Mouse (Mus musculus): Measurements from ENCODE around the gene Prmt8. TPM values are rescaled to one million over a fixed set of nuclear protein-coding genes. Genes with fewer than 3 reads are reported as not detected.
A peak's percentile ranks its signal among the peaks of the same experiment; 100 is the strongest.

The Prmt8 gene
- polyA plus RNA-seq, 1 experiment from 2014 or later = 3.9 TPM

DNA sequence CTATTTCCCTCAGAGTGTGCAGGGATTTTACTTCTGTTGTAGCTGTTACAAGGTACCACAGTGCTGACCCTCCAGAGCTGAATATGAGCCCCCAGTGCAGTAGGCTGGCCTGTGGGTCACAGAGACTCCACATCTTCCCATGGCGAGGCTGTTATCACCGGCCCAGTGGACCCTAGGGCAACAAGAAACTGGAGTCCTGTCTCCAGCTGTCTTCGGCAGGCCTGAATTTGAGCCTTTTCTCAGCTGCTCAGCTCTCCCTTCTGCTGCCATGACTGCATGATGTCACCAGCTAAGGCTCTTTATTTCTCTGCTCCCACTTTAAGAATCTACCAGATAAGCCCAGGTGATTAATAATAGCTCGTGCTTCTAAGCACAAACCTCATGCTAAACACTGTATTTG is 11.0 kb downstream of the Prmt8 start:
- Histone ChIP-seq H3K27ac (replicated peaks) (no peak overlapping the region), H3K4me1 (peaks cover 10% of the 10 kb centered on the region), H3K4me3 (no peak overlapping the region), H3K9me3 (no peaks in the 10 kb centered on the region), H3K27me3 (replicated peaks; ENCODE audit: low read depth, poor library complexity, severe bottlenecking) (0 out of 2 replicates have a peak, but pooled peaks cover 14% of the 10 kb centered on the region), H3K36me3 (replicated peaks) (no peaks in the 10 kb centered on the region)
- WGBS = 54% methylated on average over 4 of the region's 4 CpGs
- DNase-seq (ENCODE audit: low spot score) = no peak

DNA sequence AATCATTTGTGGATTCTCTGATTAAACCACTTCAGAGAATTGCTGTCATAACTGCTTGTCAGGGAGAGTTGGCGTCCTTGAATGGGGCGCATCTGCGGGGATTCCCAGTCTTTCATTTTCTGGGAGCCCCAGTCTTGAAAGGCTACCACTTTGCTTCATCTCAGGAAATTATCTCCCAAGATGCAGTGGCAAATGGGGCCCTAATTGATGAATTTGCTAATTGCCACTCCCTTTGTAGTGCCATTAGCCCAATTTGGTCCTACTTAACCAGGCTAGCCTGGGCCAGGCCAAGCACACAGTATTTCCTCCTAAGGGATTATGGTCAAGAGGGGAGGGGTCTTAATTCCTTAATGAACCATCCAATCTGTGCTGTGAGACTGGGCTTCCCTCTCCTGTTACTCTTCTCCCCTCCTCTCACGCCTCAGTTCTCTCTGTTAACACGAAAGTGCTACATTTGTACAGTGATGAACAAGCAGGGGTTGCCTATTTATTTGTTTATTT is 11.6 kb downstream of the Prmt8 start:
- 0 out of 2 replicates have a peak, but pooled peaks cover 8% of the 10 kb centered on the region for H3K27me3 ChIP-seq (replicated peaks; ENCODE audit: low read depth, poor library complexity, severe bottlenecking)
- H3K4me3 ChIP-seq = no peak overlapping the region
- H3K27ac ChIP-seq (replicated peaks) = no peak overlapping the region
- DNase-seq (ENCODE audit: low spot score) = no peak
- no peaks in the 10 kb centered on the region for H3K9me3 ChIP-seq
- peaks cover 15% of the 10 kb centered on the region for H3K4me1 ChIP-seq
- no peaks in the 10 kb centered on the region for H3K36me3 ChIP-seq (replicated peaks)
- WGBS = 81% methylated on average over 5 of the region's 5 CpGs

DNA sequence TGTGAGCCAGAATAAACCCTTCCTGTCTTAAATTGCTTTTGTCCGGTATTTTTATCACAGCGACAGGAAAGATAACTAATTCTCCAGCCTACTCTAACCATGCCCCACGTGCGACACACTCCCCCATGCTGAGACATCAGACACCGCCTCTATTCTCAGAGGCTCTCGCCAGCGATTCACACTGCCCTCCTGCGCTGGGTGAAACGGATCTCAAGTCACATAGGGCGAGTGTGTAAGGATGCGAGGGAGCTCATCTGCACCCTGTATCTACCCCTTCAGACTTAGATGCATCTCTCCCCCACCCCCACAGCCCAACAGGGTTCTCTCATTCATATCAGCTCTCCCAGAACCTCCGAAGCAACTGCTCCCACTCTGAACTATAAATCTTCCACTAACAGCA is 12.4 kb downstream of the Prmt8 start:
- no peaks in the 10 kb centered on the region for H3K36me3 ChIP-seq (replicated peaks)
- no peak overlapping the region for H3K27ac ChIP-seq (replicated peaks)
- 0 out of 2 replicates have a peak, but pooled peaks cover 7% of the 10 kb centered on the region for H3K27me3 ChIP-seq (replicated peaks; ENCODE audit: low read depth, poor library complexity, severe bottlenecking)
- H3K4me1 ChIP-seq = peaks cover 24% of the 10 kb centered on the region
- no peak overlapping the region for H3K4me3 ChIP-seq
- H3K9me3 ChIP-seq = no peaks in the 10 kb centered on the region
- WGBS = 57% methylated on average over 12 of the region's 12 CpGs
- DNase-seq (ENCODE audit: low spot score) = no peak

DNA sequence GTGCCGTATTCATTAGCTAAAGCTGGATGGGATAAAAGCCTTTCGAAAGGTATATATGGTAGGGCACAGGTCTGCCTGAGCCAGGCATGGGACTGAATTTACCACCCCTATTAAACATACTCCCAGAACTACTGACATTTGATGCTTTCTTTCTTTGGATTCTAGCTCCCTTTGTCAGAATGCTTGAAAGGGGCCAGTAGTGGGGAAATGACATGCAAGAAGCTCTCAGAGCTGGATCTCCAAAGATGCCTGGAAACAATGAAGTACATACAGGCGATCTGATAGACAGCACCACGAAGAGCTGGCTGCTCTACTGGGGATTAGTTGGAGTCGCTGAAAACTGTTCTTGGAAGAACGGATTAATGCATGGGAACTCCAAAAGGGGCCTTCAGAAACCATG is 16.0 kb downstream of the Prmt8 start:
- H3K27ac ChIP-seq (replicated peaks) = peak overlapping the region; percentile 25; the same call in 1 of the 2 replicates
- H3K36me3 ChIP-seq (replicated peaks) = no peaks in the 10 kb centered on the region
- WGBS = 72% methylated on average over 6 of the region's 6 CpGs
- no peak overlapping the region for H3K4me3 ChIP-seq
- no peak for DNase-seq (ENCODE audit: low spot score)
- peaks cover 26% of the 10 kb centered on the region for H3K4me1 ChIP-seq
- H3K27me3 ChIP-seq (replicated peaks; ENCODE audit: low read depth, poor library complexity, severe bottlenecking) = peaks cover 16% of the 10 kb centered on the region; the same call in 1 of the 2 replicates
- H3K9me3 ChIP-seq = no peaks in the 10 kb centered on the region

DNA sequence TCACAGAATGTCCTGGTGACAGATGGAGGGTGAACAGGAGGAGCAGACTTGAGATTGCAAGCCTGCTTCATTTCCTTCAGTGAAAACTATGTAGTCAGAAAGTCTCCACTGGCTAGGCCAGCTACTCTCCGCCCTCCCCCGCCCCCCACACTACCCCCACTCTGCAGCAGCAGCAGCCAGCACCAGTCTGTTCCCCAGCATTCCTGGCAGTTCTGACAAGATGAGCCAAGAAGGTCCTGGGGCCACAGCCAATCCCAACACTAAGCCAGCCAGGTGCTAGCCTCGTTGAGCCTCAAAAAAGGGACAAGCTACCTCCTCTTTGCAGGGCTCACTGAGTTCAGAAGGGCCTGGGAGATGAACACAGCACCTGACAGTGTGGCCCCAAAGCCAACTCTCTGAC is 16.6 kb downstream of the Prmt8 start:
- Histone ChIP-seq H3K27ac (replicated peaks) (peak overlapping the region; percentile 25; the same call in 1 of the 2 replicates), H3K4me3 (no peak overlapping the region), H3K36me3 (replicated peaks) (no peaks in the 10 kb centered on the region), H3K27me3 (replicated peaks; ENCODE audit: low read depth, poor library complexity, severe bottlenecking) (peaks cover 16% of the 10 kb centered on the region; the same call in 1 of the 2 replicates), H3K4me1 (peaks cover 24% of the 10 kb centered on the region), H3K9me3 (no peaks in the 10 kb centered on the region)
- no peak for DNase-seq (ENCODE audit: low spot score)
- 53% methylated on average over 3 of the region's 3 CpGs for WGBS

DNA sequence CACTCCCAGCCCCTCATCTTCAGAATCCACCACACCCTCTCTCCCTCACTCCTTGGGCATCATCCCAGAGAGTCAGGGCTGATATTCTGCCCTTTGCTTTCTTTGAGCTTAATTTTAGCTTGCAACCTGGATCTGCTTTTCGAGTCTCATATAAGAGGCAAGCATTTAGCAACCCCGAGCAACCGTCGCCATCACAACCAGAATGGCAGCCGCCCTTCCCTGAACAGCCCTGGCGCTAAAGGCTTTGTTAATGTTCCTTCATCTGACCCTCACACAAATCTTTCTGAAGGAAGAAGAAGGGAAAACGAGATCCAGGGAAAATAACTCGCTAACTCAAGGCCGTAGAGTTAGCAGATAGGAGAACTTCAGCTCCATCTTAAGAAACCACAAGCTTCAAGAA is 17.8 kb downstream of the Prmt8 start:
- Histone ChIP-seq H3K9me3 (no peaks in the 10 kb centered on the region), H3K36me3 (replicated peaks) (no peaks in the 10 kb centered on the region), H3K27me3 (replicated peaks; ENCODE audit: low read depth, poor library complexity, severe bottlenecking) (peaks cover 16% of the 10 kb centered on the region; the same call in 1 of the 2 replicates), H3K4me1 (peaks cover 24% of the 10 kb centered on the region), H3K27ac (replicated peaks) (no peak overlapping the region), H3K4me3 (no peak overlapping the region)
- DNase-seq (ENCODE audit: low spot score) = no peak
- 84% methylated on average over 9 of the region's 9 CpGs for WGBS

DNA sequence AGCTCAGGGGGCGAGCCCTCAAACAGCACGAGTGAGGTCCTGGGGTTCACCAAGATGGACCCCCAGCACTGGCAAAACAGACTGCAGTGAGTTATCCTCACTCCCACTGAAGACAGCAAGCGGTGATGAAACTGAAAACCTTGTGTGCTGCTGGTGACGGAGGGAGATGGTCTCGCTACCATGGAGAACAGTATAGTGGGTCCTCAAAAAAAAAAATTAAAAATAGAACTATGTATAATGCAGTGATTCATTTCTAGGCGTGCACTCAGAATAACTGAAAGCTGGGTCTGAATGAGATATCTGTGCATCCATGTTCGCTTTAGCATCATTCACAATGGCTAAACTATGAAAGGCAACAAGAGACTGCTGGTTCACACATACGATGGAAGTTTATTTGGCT is 20.5 kb downstream of the Prmt8 start:
- peaks cover 13% of the 10 kb centered on the region; the same call in 1 of the 2 replicates for H3K27me3 ChIP-seq (replicated peaks; ENCODE audit: low read depth, poor library complexity, severe bottlenecking)
- no peaks in the 10 kb centered on the region for H3K36me3 ChIP-seq (replicated peaks)
- H3K9me3 ChIP-seq = no peaks in the 10 kb centered on the region
- DNase-seq (ENCODE audit: low spot score) = no peak
- H3K4me1 ChIP-seq = peaks cover 24% of the 10 kb centered on the region
- H3K4me3 ChIP-seq = no peak overlapping the region
- no peak overlapping the region for H3K27ac ChIP-seq (replicated peaks)
- 89% methylated on average over 8 of the region's 8 CpGs for WGBS

DNA sequence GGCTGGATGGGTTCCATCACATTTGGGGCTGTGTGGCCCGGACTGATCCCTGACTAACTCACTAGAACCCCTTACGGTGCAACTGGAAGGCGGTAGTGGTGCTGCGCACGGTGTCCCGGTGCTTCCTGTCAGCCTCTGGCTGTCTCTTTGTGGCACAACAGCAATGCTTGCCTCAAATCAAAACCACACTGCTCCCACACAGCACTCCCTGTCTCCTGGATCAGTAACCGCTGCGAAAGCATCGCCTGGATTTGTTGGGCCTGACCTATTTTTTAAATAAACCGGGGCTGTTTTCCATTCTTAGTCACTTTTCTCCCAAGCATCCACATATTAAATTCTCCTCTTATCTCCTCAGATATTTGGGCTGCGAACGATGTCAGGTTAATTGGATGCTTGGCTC is 27.0 kb downstream of the Prmt8 start:
- WGBS = 89% methylated on average over 12 of the region's 12 CpGs
- Histone ChIP-seq H3K4me3 (no peak overlapping the region), H3K27ac (replicated peaks) (no peak overlapping the region), H3K27me3 (replicated peaks; ENCODE audit: low read depth, poor library complexity, severe bottlenecking) (peaks cover 4% of the 10 kb centered on the region; the same call in 1 of the 2 replicates), H3K4me1 (peaks cover 8% of the 10 kb centered on the region; the same call in 1 of the 2 replicates), H3K9me3 (no peaks in the 10 kb centered on the region), H3K36me3 (replicated peaks) (no peaks in the 10 kb centered on the region)
- DNase-seq (ENCODE audit: low spot score) = no peak

DNA sequence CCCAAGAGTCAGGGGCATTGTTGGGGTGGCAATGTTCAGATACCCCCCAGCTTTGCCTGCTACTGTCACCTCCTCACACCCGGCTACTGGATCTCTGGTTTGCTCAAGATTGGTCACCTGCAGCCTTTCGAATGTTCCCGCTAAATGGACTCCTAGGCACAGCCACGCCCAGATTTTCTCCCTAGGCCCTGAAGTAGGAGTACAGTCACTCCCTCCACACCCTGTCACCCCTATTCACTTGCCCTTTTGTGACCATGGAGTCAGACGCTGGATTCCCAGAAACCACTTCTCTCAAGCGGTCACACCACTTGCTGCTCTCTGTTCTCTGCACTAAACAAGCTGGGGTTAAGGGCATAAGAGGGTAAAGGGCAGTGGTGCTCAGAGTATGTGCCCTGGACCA is 28.1 kb downstream of the Prmt8 start:
- Histone ChIP-seq H3K9me3 (no peaks in the 10 kb centered on the region), H3K27ac (replicated peaks) (no peak overlapping the region), H3K4me1 (peaks cover 8% of the 10 kb centered on the region; the same call in 1 of the 2 replicates), H3K4me3 (no peak overlapping the region), H3K27me3 (replicated peaks; ENCODE audit: low read depth, poor library complexity, severe bottlenecking) (peaks cover 4% of the 10 kb centered on the region; the same call in 1 of the 2 replicates), H3K36me3 (replicated peaks) (no peaks in the 10 kb centered on the region)
- WGBS = 88% methylated on average over 6 of the region's 6 CpGs
- no peak for DNase-seq (ENCODE audit: low spot score)

DNA sequence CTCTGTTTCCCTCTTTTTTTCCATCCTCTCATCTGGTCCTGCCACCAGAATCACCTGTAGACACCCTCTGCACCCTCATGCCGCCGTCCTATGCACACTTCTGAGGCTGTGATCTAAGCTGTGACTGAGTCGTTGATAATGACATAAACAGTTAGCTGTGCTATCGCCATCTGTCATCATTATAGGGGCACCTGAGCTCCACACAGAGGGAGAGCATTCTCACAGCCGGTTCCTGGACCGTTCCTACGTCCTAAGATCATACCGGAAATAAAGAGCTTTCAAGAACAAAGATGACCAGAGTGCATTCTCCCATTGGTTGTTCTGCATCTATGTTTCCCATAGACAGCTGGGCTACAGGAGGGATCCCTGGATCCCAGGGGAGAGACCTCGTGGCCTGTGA is 28.6 kb downstream of the Prmt8 start:
- no peak for DNase-seq (ENCODE audit: low spot score)
- 87% methylated on average over 9 of the region's 9 CpGs for WGBS
- Histone ChIP-seq H3K4me1 (peaks cover 11% of the 10 kb centered on the region), H3K4me3 (no peak overlapping the region), H3K27me3 (replicated peaks; ENCODE audit: low read depth, poor library complexity, severe bottlenecking) (peaks cover 4% of the 10 kb centered on the region; the same call in 1 of the 2 replicates), H3K27ac (replicated peaks) (no peak overlapping the region), H3K9me3 (no peaks in the 10 kb centered on the region), H3K36me3 (replicated peaks) (no peaks in the 10 kb centered on the region)

DNA sequence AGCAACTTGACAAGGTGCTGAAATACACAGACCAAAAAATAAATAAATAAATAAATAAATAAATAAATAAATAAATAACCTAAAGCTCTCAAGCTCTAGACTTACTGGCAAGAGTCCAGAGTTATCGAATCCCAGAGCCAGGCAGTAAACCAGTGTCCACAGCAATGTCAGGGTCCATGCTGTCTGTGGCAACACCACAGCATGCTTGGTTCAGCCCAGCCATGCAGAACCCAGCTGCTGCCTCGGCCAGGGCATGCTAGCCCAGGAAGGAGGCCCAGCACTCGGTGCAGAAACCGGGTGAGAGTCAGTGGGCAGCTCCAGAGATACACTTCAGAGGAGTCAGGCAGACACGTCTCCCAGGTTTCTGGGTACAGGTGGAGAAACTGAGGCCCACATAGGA is 29.4 kb downstream of the Prmt8 start:
- Histone ChIP-seq H3K27ac (replicated peaks) (no peak overlapping the region), H3K36me3 (replicated peaks) (no peaks in the 10 kb centered on the region), H3K4me1 (peaks cover 18% of the 10 kb centered on the region), H3K9me3 (no peaks in the 10 kb centered on the region), H3K27me3 (replicated peaks; ENCODE audit: low read depth, poor library complexity, severe bottlenecking) (peaks cover under 1% of the 10 kb centered on the region; the same call in 1 of the 2 replicates), H3K4me3 (no peak overlapping the region)
- 85% methylated on average over 5 of the region's 5 CpGs for WGBS
- no peak for DNase-seq (ENCODE audit: low spot score)

DNA sequence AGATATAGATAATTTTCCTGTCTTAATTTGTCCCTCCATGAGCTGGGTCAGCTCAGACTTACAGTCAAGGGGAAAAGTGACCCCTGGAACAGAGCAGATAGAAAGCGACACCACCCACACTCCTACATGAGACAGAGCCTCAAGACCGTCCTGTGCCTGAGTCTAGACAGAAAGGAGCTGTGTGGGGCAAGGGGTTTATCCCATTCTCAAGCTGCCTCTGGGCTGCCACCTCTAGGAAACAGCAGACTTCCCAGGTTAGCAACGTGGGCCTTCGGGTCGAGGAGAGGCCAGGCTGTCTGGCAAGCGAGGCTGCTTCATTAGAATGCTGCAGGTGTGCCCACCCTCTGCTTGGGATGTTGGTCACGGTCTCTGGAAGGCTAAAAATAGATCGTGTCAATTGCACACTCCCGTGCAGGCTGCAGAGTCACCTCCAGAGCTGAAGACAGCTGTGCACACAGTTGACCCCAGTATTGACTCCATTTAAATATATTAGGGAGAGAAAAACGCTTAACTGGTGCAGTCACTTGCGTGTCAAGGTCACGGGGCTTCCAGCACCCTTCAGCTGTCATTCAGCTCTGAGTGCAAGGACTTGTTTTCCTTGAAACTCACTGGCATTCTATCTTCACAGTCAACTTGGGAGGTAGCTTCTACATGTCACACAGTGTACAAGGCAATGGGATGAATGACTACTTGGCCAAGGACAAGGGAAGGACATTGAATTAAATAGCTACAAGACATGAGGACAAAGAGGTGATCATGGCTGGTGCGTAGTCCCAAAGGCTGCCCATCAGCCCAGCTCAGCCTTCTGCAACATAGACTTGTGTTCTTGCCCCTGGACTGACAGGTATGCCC is 33.9 kb downstream of the Prmt8 start:
- Histone ChIP-seq H3K9me3 (no peaks in the 10 kb centered on the region), H3K4me3 (no peak overlapping the region), H3K4me1 (peaks cover 14% of the 10 kb centered on the region), H3K36me3 (replicated peaks) (no peaks in the 10 kb centered on the region), H3K27ac (replicated peaks) (no peak overlapping the region), H3K27me3 (replicated peaks; ENCODE audit: low read depth, poor library complexity, severe bottlenecking) (no peaks in the 10 kb centered on the region; the same call in 1 of the 2 replicates)
- WGBS = 76% methylated on average over 13 of the region's 13 CpGs
- no peak for DNase-seq (ENCODE audit: low spot score)

DNA sequence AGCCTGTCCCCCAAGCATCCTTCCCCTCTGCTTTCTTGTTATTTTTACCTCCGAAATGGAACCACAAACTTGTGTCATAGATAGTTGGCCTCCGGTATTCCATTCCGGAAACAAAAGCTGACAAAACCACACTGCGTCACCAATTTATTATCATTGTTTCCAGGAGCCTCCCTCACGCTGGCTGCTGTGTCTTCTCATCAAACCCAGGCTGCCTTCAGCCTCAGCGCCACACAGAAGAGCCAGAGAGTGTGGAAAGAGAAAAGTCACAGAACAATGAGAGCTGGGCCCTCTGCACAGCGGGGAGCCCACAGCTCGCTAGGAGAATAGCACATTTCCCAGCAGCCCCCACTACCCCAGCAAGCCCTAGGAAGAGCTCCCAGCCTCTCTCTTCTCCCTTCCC is 46.1 kb downstream of the Prmt8 start:
- Histone ChIP-seq H3K27me3 (replicated peaks; ENCODE audit: low read depth, poor library complexity, severe bottlenecking) (no peaks in the 10 kb centered on the region), H3K36me3 (replicated peaks) (no peaks in the 10 kb centered on the region), H3K27ac (replicated peaks) (no peak overlapping the region), H3K4me1 (peaks cover 6% of the 10 kb centered on the region), H3K4me3 (no peak overlapping the region), H3K9me3 (no peaks in the 10 kb centered on the region)
- DNase-seq (ENCODE audit: low spot score) = no peak
- WGBS = 45% methylated on average over 8 of the region's 8 CpGs

Measured in embryonic facial prominence, embryonic 10.5 days (tissue).